Mouse (Mus musculus): ENCODE results near the gene Ubac2.

GRCm38 (mm10) chr14:121922731-121923130 lies 44.3 kb downstream of the Ubac2 start:
- TF ChIP-seq BHLHE40 (IDR thresholded peaks at IDR 0.05; ENCODE audit: low read depth, low read length) = no peak
- no peak for TF ChIP-seq USF2 (conservative IDR thresholded peaks at IDR 0.05; ENCODE audit: low read depth, low read length)
- no peak for TF ChIP-seq TBP (conservative IDR thresholded peaks at IDR 0.05; ENCODE audit: low read depth, low read length)
- TF ChIP-seq ZMIZ1 (IDR thresholded peaks at IDR 0.05; ENCODE audit: low read depth, low read length) = no peak
- no peak for TF ChIP-seq MEF2A (IDR thresholded peaks at IDR 0.05; ENCODE audit: borderline replicate concordance, low read depth, low read length)
- no peak for TF ChIP-seq PAX5 (IDR thresholded peaks at IDR 0.05; ENCODE audit: low read length)
- no peak for TF ChIP-seq POLR2AphosphoS2 (IDR thresholded peaks at IDR 0.05; ENCODE audit: low read depth, low read length)
- TF ChIP-seq MXI1 (IDR thresholded peaks at IDR 0.05; ENCODE audit: low read depth, low read length) = no peak
- TF ChIP-seq CTCF (conservative IDR thresholded peaks at IDR 0.05 in 1 of 2, IDR thresholded peaks at IDR 0.05 in 1 of 2; ENCODE audit: low read depth in 2 of 2, low read length in 2 of 2) = no peak
- TF ChIP-seq ZNF384 (IDR thresholded peaks at IDR 0.05; ENCODE audit: low read depth, low read length) = no peak
- no peak for TF ChIP-seq RCOR1 (conservative IDR thresholded peaks at IDR 0.05; ENCODE audit: low read depth, low read length)

All from CH12.LX (cell line).